In genomic region chr5:125279216-125279615, GRCm38 (mm10) we compare ENCODE assay signal across 25 mouse cellular contexts.
DNase-seq lines count a peak whose midpoint lies in the region; ATAC-seq and TF ChIP-seq lines count a peak whose summit lies in the region.
"Had no signal": no experiment of that assay in that cellular context is flagged by ENCODE, and none has a peak within 500 bp of the region (broad histone marks: within the 10 kb centered on the region; RNA-seq: fewer than 3 reads in every experiment).

No protein-coding gene starts in this region.

- H3K9ac ChIP-seq in hindbrain, postnatal 0 days (replicated peaks; ENCODE audit: low read length) = no peak overlapping the region
- no peak overlapping the region for H3K9ac ChIP-seq in embryonic facial prominence, embryonic 14.5 days (ENCODE audit: low read depth, low read length)
- H3K9ac ChIP-seq: forebrain, embryonic 13.5 days; heart, embryonic 12.5 days; hindbrain, embryonic 15.5 days; liver, embryonic 15.5 days; neural tube, embryonic 15.5 days had no signal

- H3K4me3 ChIP-seq in hindbrain, embryonic 10.5 days = no peak overlapping the region
- H3K4me3 ChIP-seq in hindbrain, postnatal 0 days (ENCODE audit: low read length) = no peak overlapping the region
- no peak overlapping the region for H3K4me3 ChIP-seq in embryonic facial prominence, embryonic 14.5 days (ENCODE audit: low read depth, low read length)
- H3K4me3 ChIP-seq: forebrain, embryonic 13.5 days; heart, embryonic 12.5 days; hindbrain, embryonic 15.5 days; layer of hippocampus, adult 2 months; liver, embryonic 15.5 days; neural tube, embryonic 15.5 days had no signal

- peaks cover 25% of the 10 kb centered on the region for H3K4me1 ChIP-seq in hindbrain, embryonic 10.5 days (replicated peaks)
- peaks cover 4% of the 10 kb centered on the region; the same call in 1 of the 2 replicates for H3K4me1 ChIP-seq in hindbrain, postnatal 0 days (ENCODE audit: insufficient read depth, low read length)
- 0 out of 2 replicates have a peak, but pooled peaks cover 7% of the 10 kb centered on the region for H3K4me1 ChIP-seq in embryonic facial prominence, embryonic 14.5 days (ENCODE audit: control insufficient read depth, insufficient read depth, low read length)

- no peak for ATAC-seq in hindbrain, postnatal 0 days
- ATAC-seq in embryonic facial prominence, embryonic 14.5 days (ENCODE audit: low read depth) = no peak
- ATAC-seq: forebrain, embryonic 13.5 days; intestine, postnatal 0 days; midbrain, embryonic 16.5 days had no signal

- 61% methylated on average over 7 of the region's 7 CpGs for WGBS in hindbrain, embryonic 10.5 days
- 38% methylated on average over 7 of the region's 7 CpGs for WGBS in hindbrain, postnatal 0 days
- 32% methylated on average over 7 of the region's 7 CpGs for WGBS in embryonic facial prominence, embryonic 14.5 days

- H3K4me2 ChIP-seq in hindbrain, postnatal 0 days (ENCODE audit: low read depth, low read length) = no peak overlapping the region
- no peak overlapping the region for H3K4me2 ChIP-seq in embryonic facial prominence, embryonic 14.5 days (ENCODE audit: low read depth, low read length)
- H3K4me2 ChIP-seq: forebrain, embryonic 13.5 days; heart, embryonic 12.5 days; hindbrain, embryonic 15.5 days; liver, embryonic 15.5 days; neural tube, embryonic 15.5 days had no signal

- H3K27ac ChIP-seq in hindbrain, embryonic 10.5 days = peak overlapping the region; percentile 35; the same call in 1 of the 2 replicates
- H3K27ac ChIP-seq in hindbrain, postnatal 0 days = no peak overlapping the region
- H3K27ac ChIP-seq in embryonic facial prominence, embryonic 14.5 days (replicated peaks; ENCODE audit: low read depth, low read length) = 0 out of 2 replicates have a peak overlapping the region, but pooled peaks have one; percentile 22
- H3K27ac ChIP-seq: forebrain, embryonic 13.5 days; hindbrain, embryonic 15.5 days; layer of hippocampus, adult 2 months; liver, embryonic 15.5 days; neural tube, embryonic 15.5 days had no signal

- DNase-seq in hindbrain, embryonic 10.5 days (ENCODE audit: low spot score) = no peak
- DNase-seq in hindbrain, postnatal 0 days (ENCODE audit: low spot score) = no peak
- DNase-seq in spleen, postnatal 36 days (ENCODE audit: low spot score in 2 of 2) = peak; percentile 18 to 19
- DNase-seq in spleen, adult 18-20 months = no peak
- no peak for DNase-seq in embryonic facial prominence, embryonic 14.5 days (ENCODE audit: low spot score)
- no peak for DNase-seq in heart, adult 8-10 months (ENCODE audit: low spot score)
- DNase-seq in natural killer cell, adult 2 months (ENCODE audit: low spot score in 2 of 2) = no peak
- DNase-seq: adrenal gland, adult 2 months; B cell, adult 2 months; cerebellum, adult 11-12 months; cerebellum, postnatal 25 days; gastrocnemius, postnatal 14 days; heart, adult 11 months; heart, postnatal 10 days; kidney, postnatal 25 days; layer of hippocampus, postnatal 36 days; lung, postnatal 4 days had no signal

- no peaks in the 10 kb centered on the region for H3K9me3 ChIP-seq in hindbrain, embryonic 10.5 days
- H3K9me3 ChIP-seq in hindbrain, postnatal 0 days (ENCODE audit: low read length) = no peaks in the 10 kb centered on the region
- H3K9me3 ChIP-seq in embryonic facial prominence, embryonic 14.5 days (ENCODE audit: control insufficient read depth, low read length) = no peaks in the 10 kb centered on the region
- H3K9me3 ChIP-seq: forebrain, embryonic 13.5 days; heart, embryonic 12.5 days; hindbrain, embryonic 15.5 days; liver, embryonic 15.5 days; neural tube, embryonic 15.5 days had no signal

- no peaks in the 10 kb centered on the region for H3K27me3 ChIP-seq in hindbrain, embryonic 10.5 days (ENCODE audit: insufficient read depth, poor library complexity, severe bottlenecking)
- H3K27me3 ChIP-seq in hindbrain, postnatal 0 days (ENCODE audit: insufficient read depth, low read length) = no peaks in the 10 kb centered on the region
- H3K27me3 ChIP-seq in embryonic facial prominence, embryonic 14.5 days (replicated peaks; ENCODE audit: control insufficient read depth, insufficient read depth, low read length) = no peaks in the 10 kb centered on the region
- H3K27me3 ChIP-seq: forebrain, embryonic 13.5 days; heart, embryonic 12.5 days; hindbrain, embryonic 15.5 days; liver, embryonic 15.5 days; neural tube, embryonic 15.5 days had no signal

- no peak for TF ChIP-seq CTCF in hindbrain, postnatal 0 days (IDR thresholded peaks at IDR 0.05; ENCODE audit: low read depth)

- peaks cover 9% of the 10 kb centered on the region for H3K36me3 ChIP-seq in hindbrain, embryonic 10.5 days
- H3K36me3 ChIP-seq in hindbrain, postnatal 0 days (ENCODE audit: insufficient read depth, low read length) = peaks cover 4% of the 10 kb centered on the region; the same call in 1 of the 2 replicates
- H3K36me3 ChIP-seq in embryonic facial prominence, embryonic 14.5 days (ENCODE audit: control insufficient read depth, insufficient read depth, low read length) = peaks cover 13% of the 10 kb centered on the region
- H3K36me3 ChIP-seq: hindbrain, embryonic 15.5 days; neural tube, embryonic 15.5 days had no signal

Comparison
In these comparisons a context has a peak if more than half of its experiments do, and no peak if none do; other contexts are left out.
1. DNase-seq: peak in spleen, postnatal 36 days (2 of 2); none in hindbrain, embryonic 10.5 days (single experiment), hindbrain, postnatal 0 days (single experiment), spleen, adult 18-20 months (0 of 2), embryonic facial prominence, embryonic 14.5 days (single experiment), heart, adult 8-10 months (single experiment) and natural killer cell, adult 2 months (0 of 2).